Mouse (Mus musculus): ENCODE measurements at regions not wholly inside any gene's neighbourhood (a gene's known extent, or its start where the extent isn't known, plus 50 kb on each side); places are given as distances from the start of the nearest gene placed in this dataset.

- DNase-seq (ENCODE audit: low spot score) = peak; percentile 8
Observed at GRCm38 (mm10) chr6:19015868-19016267, 149.8 kb downstream of the Ankrd7 start.

GRCm38 (mm10) chr6:19018166-19018769 lies 152.2 kb downstream of the Ankrd7 start:
- no peak for DNase-seq (ENCODE audit: low spot score)

GRCm38 (mm10) chr6:19034268-19034667 lies 168.2 kb downstream of the Ankrd7 start:
- DNase-seq (ENCODE audit: low spot score) = no peak

Measured in embryo, embryonic 10 days (tissue).